Mouse (Mus musculus) heart, postnatal 4 days (tissue): ENCODE data around the gene Cntnap2. TPM values are rescaled to one million over a fixed set of nuclear protein-coding genes. Genes with fewer than 3 reads are reported as not detected.

ENCODE experiments used
- DNase-seq: peaks from one replicate; pipeline ENCODE4 v3.0.0; 2021
- total RNA-seq, 2 experiments: library from RNA; stranded (reverse); gene quantifications; 2 replicates each; pipeline ENCODE4 v1.2.3; 2021

Cntnap2 gene
- total RNA-seq, 2 experiments from 2014 or later = 0.05 TPM

GRCm38 (mm10) chr6:47314507-47315334 lies 2255.6 kb downstream of the Cntnap2 start:
- no peak for DNase-seq

DNA sequence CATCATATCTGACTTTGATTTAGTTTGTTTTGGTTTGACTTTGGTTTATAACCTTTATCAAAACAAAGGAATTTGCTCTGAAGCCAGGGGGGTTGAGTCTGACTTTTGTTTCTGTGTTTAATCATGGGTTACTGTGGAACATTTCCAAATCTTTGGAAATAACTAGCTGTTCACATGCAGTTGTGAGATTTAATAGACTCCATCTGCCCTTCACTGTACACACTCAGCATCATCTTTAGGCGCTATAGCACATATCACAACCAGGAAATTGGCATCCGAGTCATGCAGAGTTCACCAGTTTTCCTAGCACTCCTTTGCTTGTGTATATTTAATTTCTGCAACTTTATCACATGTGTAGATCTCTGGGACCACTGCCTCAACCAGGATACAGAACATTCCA lies 2256.3 kb downstream of the Cntnap2 start:
- DNase-seq = no peak

- no peak for DNase-seq
Observed at GRCm38 (mm10) chr6:47317253-47317652, 2258.1 kb downstream of the Cntnap2 start.

GRCm38 (mm10) chr6:47318705-47319104 lies 2259.5 kb downstream of the Cntnap2 start:
- peak; percentile 24 for DNase-seq

GRCm38 (mm10) chr6:47319309-47319983 lies 2260.3 kb downstream of the Cntnap2 start:
- no peak for DNase-seq

DNA sequence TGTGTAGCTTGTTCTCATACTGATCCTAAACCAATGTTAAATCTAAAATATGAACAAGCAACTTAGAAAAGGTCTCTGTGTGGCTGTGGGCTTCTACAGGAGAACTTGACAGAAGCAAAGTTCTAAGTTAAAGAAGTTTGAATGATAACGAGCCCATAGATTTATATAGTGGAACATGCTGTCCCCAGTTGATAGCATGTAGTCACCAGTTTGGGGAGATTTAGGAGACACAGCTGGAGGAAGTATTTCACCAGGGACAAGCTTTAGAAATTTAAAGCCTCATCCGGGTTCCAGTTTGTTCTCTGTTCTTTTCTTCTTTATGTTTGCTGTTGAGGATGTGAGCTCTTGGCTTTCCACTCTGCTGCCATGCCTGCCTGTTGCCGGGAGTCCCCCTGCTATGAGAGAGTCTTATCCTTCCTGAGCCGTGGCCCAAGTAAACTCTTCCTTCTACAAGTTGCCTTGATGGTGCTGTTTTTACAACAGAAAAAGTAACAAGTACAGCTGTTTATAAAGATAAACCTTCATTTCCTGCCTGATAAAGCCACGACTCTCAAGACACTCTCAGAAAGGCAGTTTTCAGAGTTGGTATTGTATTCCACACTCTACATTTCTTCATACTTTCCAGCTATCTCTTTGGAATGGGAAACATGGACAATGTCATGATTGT lies 2264.1 kb downstream of the Cntnap2 start:
- DNase-seq = no peak

DNA sequence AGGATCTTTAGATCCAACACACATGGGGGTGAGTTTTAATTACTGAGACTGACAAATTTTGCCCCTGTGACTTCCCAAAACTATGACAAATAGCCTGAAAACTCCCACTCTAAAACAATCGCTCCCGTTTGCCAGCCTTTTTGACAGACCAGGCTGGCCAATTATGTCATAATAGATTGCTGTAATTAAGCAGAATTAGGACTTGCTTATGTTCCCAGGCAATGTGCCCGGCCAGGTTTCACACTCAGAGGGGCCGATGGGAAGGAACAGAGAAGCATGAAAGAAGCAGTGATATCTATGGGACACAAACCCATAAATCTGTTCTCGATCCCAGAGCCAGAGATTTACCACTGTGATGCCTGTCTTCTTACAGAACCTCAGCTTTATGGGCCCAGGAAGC lies 2264.7 kb downstream of the Cntnap2 start:
- no peak for DNase-seq

DNA sequence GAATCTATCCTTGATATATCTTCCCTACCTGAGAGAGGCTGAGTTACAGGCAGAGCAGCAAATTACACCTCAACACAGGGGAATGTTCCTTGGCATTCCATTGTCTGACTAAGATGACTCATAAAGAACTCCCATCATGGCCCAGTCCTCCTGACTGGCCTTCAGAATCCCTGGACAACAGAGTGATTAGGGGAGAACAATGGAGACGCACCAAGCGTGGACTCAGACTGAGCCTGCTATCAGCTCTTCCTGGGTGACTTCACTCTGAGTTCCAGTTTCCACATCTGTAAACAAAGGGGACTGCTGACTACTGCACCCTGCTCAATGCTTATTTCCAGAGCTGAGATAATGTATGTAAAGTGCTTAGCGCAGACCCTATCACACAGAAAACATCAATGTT lies 2269.1 kb downstream of the Cntnap2 start:
- no peak for DNase-seq

DNA sequence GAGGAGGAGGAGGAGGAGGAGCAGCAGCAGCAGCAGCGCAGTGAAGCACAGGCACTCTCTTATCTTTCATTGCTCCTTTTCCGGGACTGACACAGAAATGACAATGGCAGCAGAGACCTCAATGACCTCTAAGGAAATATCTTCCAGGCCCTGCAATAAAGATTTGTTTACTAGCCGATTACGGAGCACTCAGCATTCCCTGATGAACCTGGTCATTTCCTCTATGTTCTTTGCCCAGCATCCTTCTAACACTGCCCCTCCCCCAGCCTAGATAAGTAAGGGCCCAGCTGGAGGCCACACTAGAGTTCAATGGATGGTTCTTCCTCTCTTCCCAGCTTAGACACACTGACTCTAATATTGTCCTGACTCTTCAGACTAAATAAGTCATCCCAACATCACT lies 2270.1 kb downstream of the Cntnap2 start:
- no peak for DNase-seq

DNA sequence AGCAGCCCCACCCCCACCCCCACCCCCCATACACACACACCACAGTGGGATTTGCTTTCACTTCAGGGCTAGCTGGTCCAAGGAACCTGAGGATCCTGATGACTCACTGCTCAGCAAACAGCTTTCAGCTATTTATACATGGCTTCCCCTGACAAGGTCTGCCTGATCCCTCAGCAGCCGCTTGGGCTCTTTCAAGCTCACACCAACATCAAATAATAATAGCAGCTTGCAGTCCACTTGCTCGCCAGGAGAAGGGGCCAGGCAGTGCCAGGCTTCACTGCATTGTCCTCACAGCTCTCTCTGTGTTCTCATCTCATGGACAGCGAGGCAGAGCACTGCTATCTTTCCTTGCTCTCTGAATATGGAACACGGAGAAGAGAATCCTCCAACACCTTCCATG lies 2273.9 kb downstream of the Cntnap2 start:
- no peak for DNase-seq

- no peak for DNase-seq
Observed at GRCm38 (mm10) chr6:47334377-47334776, 2275.2 kb downstream of the Cntnap2 start.

GRCm38 (mm10) chr6:47337300-47337699 lies 2278.1 kb downstream of the Cntnap2 start:
- no peak for DNase-seq

- no peak for DNase-seq
Observed at GRCm38 (mm10) chr6:47338113-47338512, 2279.0 kb downstream of the Cntnap2 start.

GRCm38 (mm10) chr6:47340813-47341502 lies 2281.8 kb downstream of the Cntnap2 start:
- DNase-seq = no peak

- DNase-seq = no peak
Observed at GRCm38 (mm10) chr6:47341503-47341884, 2282.3 kb downstream of the Cntnap2 start.

GRCm38 (mm10) chr6:47343245-47343644 lies 2284.1 kb downstream of the Cntnap2 start:
- DNase-seq = no peak

GRCm38 (mm10) chr6:47344696-47345095 lies 2285.5 kb downstream of the Cntnap2 start:
- DNase-seq = no peak

DNA sequence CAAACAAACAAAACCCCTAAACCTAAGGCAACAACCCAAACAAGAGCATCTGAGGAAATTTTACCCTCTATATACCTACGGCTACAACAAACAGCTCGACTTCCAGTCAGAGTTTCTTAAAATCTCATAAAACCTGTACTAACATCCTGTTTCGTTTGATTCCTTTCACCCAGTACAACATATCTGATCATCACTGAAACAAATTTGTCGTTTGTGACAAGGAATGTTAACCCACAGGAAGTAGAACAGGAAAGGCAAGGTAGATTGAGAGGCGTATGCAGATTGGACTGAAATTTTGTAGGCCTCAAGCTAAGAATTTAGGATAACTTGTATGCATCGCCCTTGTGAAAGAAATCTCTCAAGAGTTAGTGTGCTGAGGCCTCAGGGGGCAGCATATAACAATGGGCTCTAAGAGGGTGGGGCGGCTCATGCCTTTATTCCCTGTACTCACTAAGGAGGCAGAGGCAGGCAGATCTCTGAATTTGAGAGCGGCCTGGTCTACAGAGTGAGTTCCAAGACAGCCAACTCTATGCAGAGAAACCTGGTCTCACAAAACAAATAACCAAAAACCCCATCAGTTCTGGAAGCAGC lies 2291.0 kb downstream of the Cntnap2 start:
- no peak for DNase-seq
